Mouse (Mus musculus): ENCODE results near the gene Fbrs.
"Not testable (repeated sequence)": the region's sequence is repeated elsewhere in the genome, so short reads cannot be mapped to it uniquely, and the experiment has no call there.

Fbrs gene

DNA sequence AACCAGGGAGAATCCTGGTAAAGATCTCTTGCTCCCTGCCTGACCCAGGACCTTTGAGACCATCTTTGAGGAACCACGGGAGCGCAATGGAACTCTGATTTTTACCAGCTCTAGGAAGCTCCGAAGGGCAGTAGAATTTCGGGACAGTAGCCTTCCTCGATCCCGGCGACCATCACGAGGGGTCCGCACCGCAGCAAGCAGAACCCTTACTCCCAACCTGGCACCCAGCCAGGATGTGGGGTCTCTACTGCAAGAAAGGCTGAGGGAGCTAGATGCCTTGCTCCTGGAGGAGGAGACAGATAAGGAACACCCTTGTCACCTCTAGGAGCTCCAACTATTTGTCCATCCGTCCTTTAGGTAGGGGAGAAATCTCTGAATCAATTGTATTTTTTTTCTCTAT lies 2.7 kb upstream of the Fbrs start:
- DNase-seq (ENCODE audit: low spot score in 2 of 2), result no peak

- DNase-seq (ENCODE audit: low spot score in 2 of 2), result no peak
Observed at GRCm38 (mm10) chr7:127476855-127477254, 2.1 kb upstream of the Fbrs start.

- DNase-seq (ENCODE audit: low spot score in 2 of 2), result peak; percentile 98 to 99
Observed at GRCm38 (mm10) chr7:127477687-127478634, 1.0 kb upstream of the Fbrs start.

DNA sequence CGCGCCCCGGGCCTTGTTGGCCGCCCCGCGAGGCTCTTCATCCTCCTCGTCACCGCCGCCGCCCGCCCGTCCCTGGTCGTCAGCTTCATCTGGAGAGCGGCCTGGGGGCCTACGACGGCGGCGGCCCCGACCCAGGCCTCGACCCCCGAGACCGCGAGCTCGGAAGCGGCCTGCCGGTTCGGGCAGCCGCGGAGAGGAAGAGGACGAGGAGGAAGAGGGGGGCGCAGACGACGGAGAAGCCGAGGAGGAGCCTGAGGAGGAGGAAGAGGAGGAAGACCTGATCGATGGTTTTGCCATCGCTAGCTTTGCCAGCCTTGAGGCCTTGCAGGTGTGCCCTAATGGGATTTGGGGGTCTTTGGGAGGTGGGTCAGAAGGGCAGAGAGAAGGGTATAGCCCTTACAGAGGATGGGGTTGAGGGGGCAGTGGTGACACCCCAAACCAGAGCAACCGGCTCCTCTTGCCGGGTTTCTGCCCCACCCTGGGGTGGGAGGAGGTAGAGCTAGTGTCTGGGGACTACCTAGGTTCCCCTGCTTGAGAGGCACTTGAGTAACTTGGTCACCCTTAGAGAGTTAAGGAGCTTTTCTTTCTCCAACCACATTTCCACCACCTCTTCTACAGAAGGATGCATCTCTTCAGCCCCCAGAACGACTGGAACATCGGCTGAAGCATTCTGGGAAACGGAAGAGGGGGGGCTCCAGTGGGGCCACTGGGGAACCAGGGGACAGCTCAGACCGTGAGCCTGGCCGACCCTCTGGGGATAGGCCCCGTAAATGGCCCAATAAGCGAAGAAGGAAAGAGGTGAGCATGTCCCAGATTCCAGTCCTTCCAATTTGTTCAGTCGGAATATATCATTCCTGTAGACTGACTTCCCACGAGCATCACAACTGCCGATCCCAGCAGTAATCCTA lies 573 bp downstream of the Fbrs start:
- DNase-seq (ENCODE audit: low spot score in 2 of 2), result peak; percentile 28

DNA sequence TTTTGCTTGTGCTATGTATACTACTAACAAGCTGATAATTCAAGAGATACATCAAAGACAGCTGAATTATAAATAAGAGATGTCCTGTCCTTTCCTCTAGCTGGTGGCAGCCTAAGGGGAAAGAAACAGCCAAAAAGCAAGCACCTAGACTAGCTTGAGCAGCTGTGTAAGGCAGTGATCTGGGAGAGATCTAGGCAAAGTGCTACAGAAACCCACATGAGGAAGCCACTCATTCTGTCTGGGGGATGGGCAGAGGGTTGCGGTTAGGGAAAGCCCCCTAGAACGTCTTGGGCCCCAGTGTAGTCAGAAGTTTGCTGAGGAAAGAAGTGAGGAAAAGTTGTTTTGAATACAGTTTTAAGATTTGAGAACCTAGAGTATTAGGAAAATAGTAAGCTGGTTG lies 1.3 kb downstream of the Fbrs start:
- DNase-seq (ENCODE audit: low spot score in 2 of 2), result peak; percentile 71 to 73

GRCm38 (mm10) chr7:127485416-127485815 lies 6.4 kb downstream of the Fbrs start:
- DNase-seq (ENCODE audit: low spot score in 2 of 2), result no peak

DNA sequence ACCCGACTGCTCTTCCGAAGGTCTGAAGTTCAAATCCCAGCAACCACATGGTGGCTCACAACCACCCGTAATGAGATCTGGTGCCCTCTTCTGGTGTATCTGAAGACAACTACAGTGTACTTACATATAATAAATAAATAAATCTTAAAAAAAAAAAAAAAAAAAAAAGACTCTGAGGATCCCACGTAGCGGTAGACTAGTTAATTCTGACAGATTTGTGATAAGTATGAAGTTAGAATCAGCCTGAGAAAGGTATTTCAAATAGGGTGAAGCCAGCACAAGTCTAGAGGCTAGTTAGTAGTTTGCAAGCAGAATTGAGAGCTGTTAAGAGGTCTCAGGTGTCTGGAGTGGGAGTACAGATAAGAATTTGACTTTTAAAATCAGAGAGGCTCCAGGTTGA lies 9.4 kb downstream of the Fbrs start:
- not testable (repeated sequence) for DNase-seq (ENCODE audit: low spot score in 2 of 2)

GRCm38 (mm10) chr7:127489982-127490381 lies 11.0 kb downstream of the Fbrs start:
- DNase-seq (ENCODE audit: low spot score in 2 of 2), result no peak

GRCm38 (mm10) chr7:127491846-127492245 lies 12.8 kb downstream of the Fbrs start:
- DNase-seq (ENCODE audit: low spot score in 2 of 2), result no peak

DNA sequence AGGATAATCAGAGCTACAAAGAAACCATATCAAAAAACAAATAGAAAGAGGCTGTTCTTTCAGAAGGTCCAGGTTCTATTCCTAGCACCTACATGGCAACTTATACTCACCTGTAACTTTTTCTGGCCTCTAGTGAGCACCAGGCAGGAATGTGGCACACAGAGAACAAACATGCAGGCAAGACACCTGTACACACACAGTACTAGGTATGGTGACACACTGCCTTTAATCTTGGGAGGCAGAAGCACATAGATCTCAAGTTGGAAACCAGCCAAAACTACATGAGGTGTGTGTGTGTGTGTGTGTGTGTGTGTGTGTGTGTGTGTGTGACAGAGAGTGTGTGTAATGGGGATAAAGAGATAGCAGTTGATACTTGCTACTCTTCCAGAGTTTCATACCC lies 15.6 kb downstream of the Fbrs start:
- DNase-seq (ENCODE audit: low spot score in 2 of 2), result no peak

DNA sequence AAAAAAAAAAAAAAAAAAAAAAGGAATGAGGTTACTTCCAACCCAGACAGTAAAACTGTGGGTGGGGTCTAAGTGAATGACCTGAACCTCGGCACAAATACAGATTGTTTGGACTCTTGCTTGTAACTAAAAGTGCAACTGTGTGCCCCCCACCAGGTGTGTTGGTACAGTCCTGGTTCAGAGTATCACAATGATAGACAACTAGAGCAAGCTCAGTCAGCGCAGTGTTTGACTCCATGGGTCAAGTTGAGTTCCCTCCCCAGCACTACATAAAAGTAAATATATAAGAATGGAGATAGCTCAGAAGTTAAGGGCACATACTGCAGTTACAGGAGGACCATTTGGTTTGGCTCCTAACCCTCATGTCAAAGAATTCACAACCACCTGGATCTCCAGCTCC lies 18.4 kb downstream of the Fbrs start:
- DNase-seq (ENCODE audit: low spot score in 2 of 2), result no peak

DNA sequence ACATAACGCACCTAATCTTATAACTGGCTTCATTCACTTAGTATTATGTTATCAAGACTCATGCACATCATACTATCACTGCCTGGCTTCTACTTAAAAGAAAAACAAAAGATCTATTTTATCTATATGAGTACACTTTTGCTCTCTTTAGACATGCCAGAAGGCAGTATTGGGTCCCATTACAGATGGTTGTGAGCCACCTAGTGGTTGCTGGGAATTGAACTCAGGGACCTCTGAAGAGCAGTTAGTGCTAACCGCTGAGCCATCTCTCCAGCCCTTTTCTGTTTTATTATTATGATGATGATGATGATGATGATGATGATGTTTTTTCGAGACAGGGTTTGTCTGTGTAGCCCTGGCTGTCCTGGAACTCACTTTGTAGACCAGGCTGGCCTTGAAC lies 19.4 kb downstream of the Fbrs start:
- peak; percentile 48 to 62 for DNase-seq (ENCODE audit: low spot score in 2 of 2)

- DNase-seq (ENCODE audit: low spot score in 2 of 2), result no peak
Observed at GRCm38 (mm10) chr7:127508291-127508690, 29.3 kb downstream of the Fbrs start.

DNA sequence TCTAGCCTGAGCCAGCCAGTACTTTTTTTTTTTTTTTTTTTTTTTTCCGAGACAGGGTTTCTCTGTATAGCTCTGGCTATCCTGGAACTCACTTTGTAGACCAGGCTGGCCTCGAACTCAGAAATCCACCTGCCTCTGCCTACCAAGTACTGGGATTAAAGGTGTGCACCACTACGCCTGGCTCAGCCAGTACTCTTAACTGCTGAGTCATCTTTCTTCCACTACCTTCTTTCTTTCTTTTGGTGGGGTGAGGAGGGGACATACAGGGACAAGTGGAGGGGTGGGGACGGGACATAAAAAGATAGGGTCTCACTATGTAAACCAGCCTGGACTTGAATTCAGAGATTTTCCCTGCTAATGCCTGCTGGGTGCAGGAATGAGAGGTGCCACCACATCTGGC lies 30.8 kb downstream of the Fbrs start:
- DNase-seq (ENCODE audit: low spot score in 2 of 2), result not testable (repeated sequence)

DNA sequence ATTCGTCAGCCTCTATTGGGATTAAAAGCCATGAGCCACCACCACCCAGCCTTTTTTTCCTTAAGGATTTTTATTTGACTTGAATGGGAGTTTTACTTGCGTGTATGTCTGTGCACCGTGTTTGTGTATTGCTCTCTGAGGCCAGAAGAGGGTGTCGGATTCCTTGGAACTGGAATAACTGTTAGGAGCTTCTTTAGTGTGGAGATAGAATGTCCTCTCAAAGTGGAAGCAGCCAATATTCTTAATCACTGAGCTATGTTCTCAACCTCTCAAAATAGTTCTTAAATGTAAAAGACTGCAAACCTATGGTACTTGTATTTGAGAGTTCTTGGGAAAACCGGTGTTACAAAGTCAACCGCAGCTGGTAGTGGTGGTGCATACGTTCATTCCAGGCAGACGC lies 32.2 kb downstream of the Fbrs start:
- DNase-seq (ENCODE audit: low spot score in 2 of 2), result no peak

- DNase-seq (ENCODE audit: low spot score in 2 of 2), result peak; percentile 95 to 97
Observed at GRCm38 (mm10) chr7:127511808-127512230, 32.8 kb downstream of the Fbrs start, which contains the start of gene Srcap. Gene Srcap (plus strand): TSS chr7:127511983.

DNA sequence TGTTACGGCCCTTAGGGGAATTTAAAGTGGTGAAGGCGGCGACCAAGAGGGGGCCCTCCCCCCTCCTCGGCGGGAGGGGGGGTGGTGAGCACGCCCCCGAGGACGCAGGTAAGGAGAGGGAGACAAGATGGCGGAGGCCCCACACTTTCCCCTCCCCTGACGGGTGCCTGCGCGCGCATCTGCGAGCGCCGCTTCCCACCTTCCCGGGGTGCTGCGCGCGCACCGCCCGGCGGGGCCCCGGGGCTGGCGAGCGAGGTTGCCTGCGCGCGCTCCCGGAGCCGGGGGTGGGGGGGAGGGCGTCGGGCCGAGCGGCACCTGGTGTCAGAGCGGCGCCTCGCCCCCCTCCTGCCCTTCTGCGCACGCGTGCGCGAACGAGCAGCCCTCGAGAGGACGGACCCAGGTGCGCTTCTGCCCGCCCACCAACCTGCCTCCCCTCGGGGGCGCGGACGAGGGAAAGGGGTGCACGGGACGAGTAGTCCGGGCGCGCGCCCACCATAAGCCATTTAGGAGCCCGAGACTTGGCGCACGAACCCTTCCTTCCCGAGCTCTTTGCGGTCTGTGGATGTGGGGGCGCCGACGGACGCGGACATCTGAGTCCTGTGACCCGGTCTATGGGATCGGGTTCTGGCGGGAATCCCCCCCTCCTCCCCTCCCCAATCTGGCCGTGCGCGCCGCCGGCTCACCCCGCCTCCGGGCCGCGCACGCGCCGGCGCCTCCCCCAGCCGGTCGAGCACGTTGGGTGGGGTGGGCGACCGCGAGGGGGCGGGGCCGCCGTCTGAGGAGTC lies 33.4 kb downstream of the Fbrs start:
- peak; percentile 95 to 98 for DNase-seq (ENCODE audit: low spot score in 2 of 2)

DNA sequence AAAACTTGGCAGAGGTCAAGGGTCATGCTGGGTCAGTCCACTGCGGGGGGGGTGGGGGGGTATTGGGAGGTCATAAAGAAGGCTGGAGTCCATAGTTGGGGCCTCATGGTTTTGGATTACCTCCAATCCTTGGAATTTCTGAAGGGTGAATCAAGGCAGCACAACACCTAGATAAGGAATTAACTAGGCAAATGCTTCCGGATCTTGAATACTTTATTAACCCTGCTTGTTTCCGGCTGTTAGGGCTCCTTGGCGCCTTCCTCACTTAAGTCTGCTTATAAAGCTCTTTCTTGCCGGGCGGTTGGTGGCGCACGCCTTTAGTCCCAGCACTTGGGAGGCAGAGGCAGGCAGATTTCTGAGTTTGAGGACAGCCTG lies 34.0 kb downstream of the Fbrs start:
- peak in 1 of 2 experiments; percentile 4 for DNase-seq (ENCODE audit: low spot score in 2 of 2)

DNA sequence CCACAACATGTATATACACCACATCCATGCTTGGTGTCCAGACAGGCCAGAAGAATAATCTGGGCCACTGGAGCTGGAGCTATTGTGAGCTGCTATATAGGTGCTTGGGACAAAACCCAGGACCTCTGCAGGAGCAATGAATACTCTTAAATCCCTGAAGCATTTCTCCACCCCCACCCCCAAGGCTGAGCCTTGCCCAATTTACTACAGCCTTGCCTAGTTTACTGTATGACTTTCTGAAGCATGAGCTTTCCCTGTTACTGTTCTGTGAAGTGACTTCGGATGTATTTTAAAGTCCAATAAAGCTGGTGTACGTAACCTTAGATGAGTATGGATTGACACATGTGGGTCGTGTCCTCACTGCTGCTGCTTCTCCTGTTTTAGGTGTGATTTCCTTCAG lies 34.8 kb downstream of the Fbrs start:
- DNase-seq (ENCODE audit: low spot score in 2 of 2), result no peak

- no peak for DNase-seq (ENCODE audit: low spot score in 2 of 2)
Observed at GRCm38 (mm10) chr7:127515846-127516245, 36.8 kb downstream of the Fbrs start.

- DNase-seq (ENCODE audit: low spot score in 2 of 2), result no peak
Observed at GRCm38 (mm10) chr7:127516344-127516743, 37.3 kb downstream of the Fbrs start.

DNA sequence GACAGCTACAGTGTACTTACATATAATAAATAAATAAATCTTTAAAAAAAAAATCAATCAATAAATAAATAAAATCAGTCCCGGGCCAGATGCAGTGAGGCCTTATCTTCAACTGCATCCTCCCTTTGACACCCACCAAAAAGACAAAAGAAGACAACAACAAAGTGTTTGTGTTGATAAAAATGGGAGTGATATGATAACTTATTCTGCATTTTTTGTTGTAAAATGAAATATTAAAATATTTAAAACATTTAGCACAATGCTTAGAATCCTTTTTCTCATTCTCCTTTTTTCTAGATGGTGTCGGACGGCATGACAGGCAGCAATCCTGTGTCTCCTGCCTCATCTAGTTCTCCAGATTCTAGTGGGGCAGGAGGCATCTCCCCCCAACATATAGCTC lies 40.3 kb downstream of the Fbrs start, which contains the start of gene Gm42715:
Gm42715 (plus strand) TSS at position 301 of the 400 bp plus-strand sequence.
- DNase-seq (ENCODE audit: low spot score in 2 of 2), result no peak

Data from thymus, postnatal 10 days (tissue).